In genomic region chr10:117709326-117709830, GRCm38 (mm10) we compare ENCODE assay signal across 8 mouse cellular contexts. TPM values are rescaled to one million over a fixed set of nuclear protein-coding genes. Genes with fewer than 3 reads are reported as not detected.
A peak's percentile ranks its signal among the peaks of the same experiment; 100 is the strongest.
DNase-seq lines count a peak whose midpoint lies in the region; ATAC-seq lines count a peak whose summit lies in the region.

No protein-coding gene starts in this region.

- peak overlapping the region; percentile 67 for H3K4me2 ChIP-seq in neural tube, embryonic 11.5 days (ENCODE audit: low read depth)
- H3K4me2 ChIP-seq in limb, embryonic 13.5 days (replicated peaks): peak overlapping the region; percentile 80
- H3K4me2 ChIP-seq in stomach, embryonic 14.5 days (replicated peaks; ENCODE audit: low read depth, low read length): peak overlapping the region; percentile 70

- peaks cover 10% of the 10 kb centered on the region for H3K36me3 ChIP-seq in neural tube, embryonic 11.5 days (ENCODE audit: control insufficient read depth, insufficient read depth, low read length)
- peaks cover 40% of the 10 kb centered on the region for H3K36me3 ChIP-seq in erythroblast, embryonic 14.5 days (ENCODE audit: control insufficient read depth)
- peaks cover 36% of the 10 kb centered on the region for H3K36me3 ChIP-seq in limb, embryonic 13.5 days
- H3K36me3 ChIP-seq in stomach, embryonic 14.5 days (ENCODE audit: control insufficient read depth, insufficient read depth, low read length): peaks cover 19% of the 10 kb centered on the region

- DNase-seq in neural tube, embryonic 11.5 days (ENCODE audit: low spot score): no peak
- DNase-seq in neural tube, embryonic 10.5 days (ENCODE audit: extremely low spot score, low spot score): no peak
- DNase-seq in gastrocnemius, postnatal 4 days (ENCODE audit: low spot score in 2 of 2): no peak
- no peak for DNase-seq in kidney, adult 8-10 months
- DNase-seq in cerebellum, postnatal 4 days (ENCODE audit: low spot score in 2 of 2): no peak

- no peaks in the 10 kb centered on the region for H3K9me3 ChIP-seq in neural tube, embryonic 11.5 days (ENCODE audit: control insufficient read depth, low read length)
- H3K9me3 ChIP-seq in erythroblast, embryonic 14.5 days (ENCODE audit: control insufficient read depth, low read length): no peaks in the 10 kb centered on the region
- H3K9me3 ChIP-seq in limb, embryonic 13.5 days: no peaks in the 10 kb centered on the region
- no peaks in the 10 kb centered on the region for H3K9me3 ChIP-seq in stomach, embryonic 14.5 days (ENCODE audit: control insufficient read depth, low read depth, low read length)

- peak overlapping the region; percentile 51 for H3K4me3 ChIP-seq in neural tube, embryonic 11.5 days (ENCODE audit: low read depth, low read length)
- H3K4me3 ChIP-seq in erythroblast, embryonic 14.5 days (replicated peaks): peak overlapping the region; percentile 98
- H3K4me3 ChIP-seq in limb, embryonic 13.5 days: peak overlapping the region; percentile 89
- H3K4me3 ChIP-seq in stomach, embryonic 14.5 days (ENCODE audit: low read depth, low read length): peak overlapping the region; percentile 81

- peaks cover 13% of the 10 kb centered on the region; the same call in 1 of the 2 replicates for H3K4me1 ChIP-seq in neural tube, embryonic 11.5 days (ENCODE audit: control insufficient read depth, insufficient read depth, low read length)
- H3K4me1 ChIP-seq in erythroblast, embryonic 14.5 days (ENCODE audit: control insufficient read depth): peaks cover 30% of the 10 kb centered on the region
- peaks cover 14% of the 10 kb centered on the region for H3K4me1 ChIP-seq in limb, embryonic 13.5 days
- peaks cover 4% of the 10 kb centered on the region; the same call in 1 of the 2 replicates for H3K4me1 ChIP-seq in stomach, embryonic 14.5 days (ENCODE audit: control insufficient read depth, insufficient read depth, low read length)

- 59% methylated on average over 12 of the region's 12 CpGs for WGBS in neural tube, embryonic 11.5 days
- 51% methylated on average over 12 of the region's 12 CpGs for WGBS in limb, embryonic 13.5 days
- 39% methylated on average over 12 of the region's 12 CpGs for WGBS in stomach, embryonic 14.5 days

- no peak for ATAC-seq in neural tube, embryonic 11.5 days (ENCODE audit: insufficient read depth, low FRiP score, low TSS enrichment)
- no peak for ATAC-seq in limb, embryonic 13.5 days (ENCODE audit: low FRiP score, low read depth)
- no peak for ATAC-seq in stomach, embryonic 14.5 days (ENCODE audit: insufficient number of reproducible peaks, insufficient read depth, low FRiP score, low read depth)

- H3K27ac ChIP-seq in neural tube, embryonic 11.5 days (ENCODE audit: low read depth, low read length): no peak overlapping the region
- H3K27ac ChIP-seq in limb, embryonic 13.5 days: no peak overlapping the region; the same call in 1 of the 2 replicates
- H3K27ac ChIP-seq in stomach, embryonic 14.5 days (ENCODE audit: low read length): peak overlapping the region; percentile 98; the same call in 1 of the 2 replicates

- H3K9ac ChIP-seq in neural tube, embryonic 11.5 days (ENCODE audit: low read length): peak overlapping the region; percentile 85
- peak overlapping the region; percentile 99 for H3K9ac ChIP-seq in limb, embryonic 13.5 days
- H3K9ac ChIP-seq in stomach, embryonic 14.5 days (replicated peaks; ENCODE audit: low read depth, low read length): peak overlapping the region; percentile 99

- H3K27me3 ChIP-seq in neural tube, embryonic 11.5 days (ENCODE audit: control insufficient read depth, insufficient read depth, low read length): no peaks in the 10 kb centered on the region
- no peaks in the 10 kb centered on the region for H3K27me3 ChIP-seq in erythroblast, embryonic 14.5 days (ENCODE audit: control insufficient read depth)
- H3K27me3 ChIP-seq in limb, embryonic 13.5 days: no peaks in the 10 kb centered on the region
- H3K27me3 ChIP-seq in stomach, embryonic 14.5 days (ENCODE audit: control insufficient read depth, insufficient read depth, low read length): no peaks in the 10 kb centered on the region

RNA-seq across cellular contexts. Expression of gene Mdm2, which starts 1.2 kb away (rescaled TPM):
- 63.2 and 63.5 TPM in 2 replicates for polyA plus RNA-seq in neural tube, embryonic 11.5 days (2014; fragmentation: Nextera tagmentation; extraction: Ambion mirVana)
- polyA plus RNA-seq in erythroblast, embryonic 14.5 days (2012): 1.5 and 2.1 TPM in 2 replicates
- polyA plus RNA-seq in limb, embryonic 13.5 days (2015; fragmentation: Nextera tagmentation; extraction: Ambion mirVana): 47.3 and 49.5 TPM in 2 replicates
- polyA plus RNA-seq in stomach, embryonic 14.5 days (2014; fragmentation: Nextera tagmentation; extraction: Ambion mirVana): 50.2 and 54.1 TPM in 2 replicates
- total RNA-seq in gastrocnemius, postnatal 4 days (2021): 10 to 100 TPM; 39.6 to 48.6 TPM

RNA-seq across cellular contexts. Expression of gene Slc35e3, which starts 36.8 kb away (rescaled TPM):
- 20.3 and 21.2 TPM in 2 replicates for polyA plus RNA-seq in neural tube, embryonic 11.5 days (2014; fragmentation: Nextera tagmentation; extraction: Ambion mirVana)
- 0.02 TPM in 1 of 2 replicates, not detected in the other for polyA plus RNA-seq in erythroblast, embryonic 14.5 days (2012)
- polyA plus RNA-seq in limb, embryonic 13.5 days (2015; fragmentation: Nextera tagmentation; extraction: Ambion mirVana): 42.4 and 44.3 TPM in 2 replicates
- polyA plus RNA-seq in stomach, embryonic 14.5 days (2014; fragmentation: Nextera tagmentation; extraction: Ambion mirVana): 13.0 and 13.1 TPM in 2 replicates
- 10 to 100 TPM; 10.3 to 13.2 TPM for total RNA-seq in gastrocnemius, postnatal 4 days (2021)

Comparison
In these comparisons a context has a peak if more than half of its experiments do, and no peak if none do; other contexts are left out.
1. RNA of gene Mdm2, which starts 1.2 kb away (polyA plus RNA-seq): 63.2 to 63.5 TPM in neural tube, embryonic 11.5 days, 50.2 to 54.1 TPM in stomach, embryonic 14.5 days and 47.3 to 49.5 TPM in limb, embryonic 13.5 days; 1.5 to 2.1 TPM in erythroblast, embryonic 14.5 days; every median in the first group is over 10 times any median in the second.
2. RNA of gene Slc35e3, which starts 36.8 kb away (polyA plus RNA-seq): 42.4 to 44.3 TPM in limb, embryonic 13.5 days, 20.3 to 21.2 TPM in neural tube, embryonic 11.5 days and 13.0 to 13.1 TPM in stomach, embryonic 14.5 days; 0.02 TPM in erythroblast, embryonic 14.5 days; every median in the first group is over 10 times any median in the second.
3. Peak in every context shown above with its lines, with median percentiles within 50 percentile points of each other: H3K4me2 ChIP-seq, H3K4me3 ChIP-seq and H3K9ac ChIP-seq.